Mouse (Mus musculus): ENCODE results near the gene Sla2.
"Not testable (repeated sequence)": the region's sequence is repeated elsewhere in the genome, so short reads cannot be mapped to it uniquely, and the experiment has no call there.

DNA sequence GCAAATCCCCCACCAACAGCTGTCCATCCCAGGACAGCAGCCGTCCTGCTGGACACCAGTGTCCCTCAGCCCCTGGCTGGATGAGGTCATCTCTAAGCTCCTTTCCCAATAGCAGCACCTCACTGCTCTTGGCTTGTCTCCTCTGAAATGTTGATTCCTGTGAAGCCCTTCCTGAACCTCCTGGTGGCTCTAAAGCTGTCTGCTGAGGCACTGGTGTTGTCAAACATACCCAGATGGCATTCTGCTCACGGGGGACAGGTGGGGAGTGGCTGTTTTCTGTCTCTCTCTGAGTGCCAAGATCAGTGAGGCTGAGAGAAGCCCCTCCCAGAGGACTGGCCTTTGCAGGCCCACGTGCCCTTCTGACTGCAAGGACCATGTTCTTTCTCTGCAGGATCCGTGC, 18.9 kb upstream of the Sla2 start:
- not testable (repeated sequence) for TF ChIP-seq POLR2A, CTCF (IDR thresholded peaks at IDR 0.05; ENCODE audit: extremely low read depth, insufficient read depth, low read length)

Measured in cortical plate, adult 2 months (tissue).